Mouse (Mus musculus) hindbrain, embryonic 13.5 days (tissue): ENCODE measurements around the gene Pnliprp1. TPM values are rescaled to one million over a fixed set of nuclear protein-coding genes. Genes with fewer than 3 reads are reported as not detected.

Source experiments
- ATAC-seq: fragments of 200-750 bp; cut with Nextera tagmentation; 2 replicates; pipeline ENCODE4 v1.8.0; 2017; ENCODE audit warnings: moderate TSS enrichment; ENCODE audit not compliant: low FRiP score
- H3K27ac ChIP-seq: fragments of 300-500 bp; sonication (generic); 2 replicates; pipeline ENCODE4 v1.5.1; 2015; ENCODE audit warnings: inconsistent platforms, mild to moderate bottlenecking, moderate library complexity
- H3K27me3 ChIP-seq: fragments of 300-500 bp; sonication (generic); 2 replicates; pipeline ENCODE4 v1.6.1; 2015; ENCODE audit warnings: mild to moderate bottlenecking, inconsistent platforms
- H3K36me3 ChIP-seq: fragments of 300-500 bp; sonication (generic); 2 replicates; pipeline ENCODE4 v1.6.1; 2015; ENCODE audit warnings: mild to moderate bottlenecking, inconsistent platforms
- H3K4me1 ChIP-seq: fragments of 300-500 bp; sonication (generic); replicated peaks from 2 replicates; pipeline ENCODE4 v1.6.1; 2015; ENCODE audit warnings: inconsistent platforms
- H3K4me2 ChIP-seq: fragments of 300-500 bp; sonication (generic); 2 replicates; pipeline ENCODE4 v1.6.1; 2015; ENCODE audit warnings: inconsistent platforms, mild to moderate bottlenecking, moderate library complexity
- H3K4me3 ChIP-seq: fragments of 300-500 bp; sonication (generic); 2 replicates; pipeline ENCODE4 v1.5.1; 2015; ENCODE audit warnings: mild to moderate bottlenecking, inconsistent platforms
- H3K9ac ChIP-seq: fragments of 300-500 bp; sonication (generic); 2 replicates; pipeline ENCODE4 v1.6.1; 2015; ENCODE audit warnings: mild to moderate bottlenecking, inconsistent platforms
- H3K9me3 ChIP-seq: fragments of 300-500 bp; sonication (generic); 2 replicates; pipeline ENCODE4 v1.6.1; 2016; ENCODE audit warnings: inconsistent platforms
- WGBS: fragments of 180-500 bp; shearing (Covaris S2); methylation state at CpG from one replicate; pipeline ENCODE4 v1.1.7; 2015; 5-methylcytosine and 5-hydroxymethylcytosine counted together
- polyA plus RNA-seq: library from polyadenylated mRNA; unstranded; fragments of >200 nt; fragmentation: Nextera tagmentation; extraction: Ambion mirVana; gene quantifications from 2 replicates; pipeline ENCODE4 v1.2.1, GENCODE M21; 2015

The Pnliprp1 gene
- polyA plus RNA-seq = 0.13 and 9.9 TPM in 2 replicates

DNA sequence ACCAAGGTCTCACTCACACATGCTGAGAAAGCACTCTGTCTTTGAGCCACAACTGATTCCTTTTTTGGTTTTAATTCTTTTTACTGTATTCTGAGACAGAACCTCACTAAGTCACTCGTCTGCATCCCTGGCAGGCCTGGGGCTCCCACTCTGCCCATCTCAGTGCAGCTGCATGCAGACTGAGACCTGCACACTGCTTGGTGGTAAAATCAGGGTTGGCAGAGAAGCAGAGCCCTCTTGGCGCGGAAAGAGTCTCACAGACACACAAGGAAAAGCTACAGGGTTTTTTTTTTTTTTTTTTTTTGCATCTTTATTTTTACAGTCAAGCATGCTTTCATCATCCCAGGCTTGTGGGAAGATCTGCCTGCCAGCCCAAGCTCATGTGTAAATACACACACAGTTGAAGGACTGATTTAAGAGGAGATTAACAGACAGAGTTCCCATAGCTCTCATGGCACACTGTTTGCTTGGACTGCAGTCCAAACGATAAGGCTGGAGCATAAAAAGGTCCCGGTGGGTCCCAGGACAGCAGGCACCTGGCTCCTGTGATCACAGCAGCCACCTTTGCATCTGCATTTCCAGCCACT lies at the start of gene Pnliprp1:
Pnliprp1 (plus strand) TSS at position 443 of the 587 bp plus-strand sequence.
- no peak within 1 kb of the TSS for H3K4me3 ChIP-seq
- H3K36me3 ChIP-seq = no peaks in the 10 kb centered on the region
- no peaks in the 10 kb centered on the region for H3K9me3 ChIP-seq
- H3K27ac ChIP-seq = no peak within 1 kb of the TSS
- WGBS = 58% methylated on average over 5 of the region's 5 CpGs
- no peak within 1 kb of the TSS for H3K4me2 ChIP-seq
- no peaks in the 10 kb centered on the region for H3K4me1 ChIP-seq
- no peak within 1 kb of the TSS for H3K9ac ChIP-seq
- no peaks in the 10 kb centered on the region for H3K27me3 ChIP-seq
- ATAC-seq = no peak

DNA sequence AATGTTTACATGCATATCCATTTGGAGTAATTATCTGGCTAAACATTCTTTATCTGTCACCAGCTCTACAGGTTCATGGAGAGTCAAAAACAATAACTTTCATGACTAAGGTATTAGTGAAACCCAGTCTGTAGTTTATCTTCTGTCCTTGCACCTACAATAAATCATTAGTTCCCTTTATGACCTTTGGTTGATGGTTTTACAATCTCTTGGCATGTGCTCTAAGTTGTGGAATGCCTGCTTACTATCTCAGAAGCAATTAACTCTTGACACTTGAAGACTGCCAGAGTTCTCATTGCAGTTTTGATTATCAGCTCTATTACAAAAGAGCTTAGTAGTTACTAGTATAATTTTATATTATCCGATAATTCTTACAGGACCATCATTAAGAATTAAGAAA lies 39.8 kb upstream of the Pnliprp1 start:
- Histone ChIP-seq H3K9me3 (no peaks in the 10 kb centered on the region), H3K27me3 (no peaks in the 10 kb centered on the region), H3K4me3 (no peak overlapping the region), H3K9ac (no peak overlapping the region), H3K36me3 (no peaks in the 10 kb centered on the region), H3K27ac (no peak overlapping the region), H3K4me2 (no peak overlapping the region), H3K4me1 (no peaks in the 10 kb centered on the region; the same call in 1 of the 2 replicates)
- 92% methylated on average over 1 of the region's 1 CpGs for WGBS
- ATAC-seq = no peak

DNA sequence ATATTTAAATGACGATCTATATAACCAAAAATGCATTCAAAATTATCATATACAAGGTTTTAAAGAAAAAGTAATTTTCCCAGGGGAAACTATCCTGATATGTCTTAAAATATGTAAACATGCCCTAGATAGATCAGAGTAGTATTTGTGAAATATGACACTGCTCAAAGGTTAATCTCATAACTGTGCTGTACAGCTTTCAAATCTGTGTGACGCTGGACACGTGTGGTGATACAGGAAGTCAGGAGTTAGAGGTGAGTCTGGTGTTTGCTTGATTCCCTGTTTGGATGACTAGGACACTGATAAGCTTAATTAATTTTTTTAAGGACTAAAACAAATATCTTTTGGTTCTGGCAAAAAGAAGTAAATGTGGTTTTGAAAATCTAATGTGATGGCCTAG lies 33.4 kb upstream of the Pnliprp1 start:
- H3K27ac ChIP-seq = no peak overlapping the region
- H3K4me3 ChIP-seq = no peak overlapping the region
- 89% methylated on average over 3 of the region's 3 CpGs for WGBS
- H3K9ac ChIP-seq = no peak overlapping the region
- no peaks in the 10 kb centered on the region for H3K36me3 ChIP-seq
- H3K4me1 ChIP-seq = no peaks in the 10 kb centered on the region; the same call in 1 of the 2 replicates
- H3K4me2 ChIP-seq = no peak overlapping the region
- H3K27me3 ChIP-seq = no peaks in the 10 kb centered on the region
- no peak for ATAC-seq
- no peaks in the 10 kb centered on the region for H3K9me3 ChIP-seq

DNA sequence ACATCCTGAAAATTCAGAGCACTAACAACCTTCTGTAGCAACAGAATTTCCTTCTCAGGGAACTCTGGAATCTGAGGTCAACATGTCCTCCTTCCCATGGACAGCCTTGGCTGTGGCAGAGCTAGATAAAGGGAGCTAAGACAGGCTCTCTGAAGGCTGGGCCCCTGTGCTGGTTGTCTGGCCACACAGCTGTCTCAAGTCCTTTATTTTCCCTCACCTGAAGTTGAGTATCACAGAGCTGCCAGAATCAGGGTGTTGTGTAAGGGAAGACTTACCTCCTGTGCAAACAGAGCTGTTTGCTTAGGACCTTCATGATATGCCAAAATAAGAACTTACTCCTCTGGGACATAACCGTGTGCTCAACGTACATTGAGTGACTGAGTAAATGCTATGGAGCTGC lies 32.5 kb upstream of the Pnliprp1 start:
- Histone ChIP-seq H3K27me3 (no peaks in the 10 kb centered on the region), H3K4me1 (no peaks in the 10 kb centered on the region; the same call in 1 of the 2 replicates), H3K36me3 (no peaks in the 10 kb centered on the region), H3K4me2 (no peak overlapping the region), H3K4me3 (no peak overlapping the region), H3K9ac (no peak overlapping the region), H3K9me3 (no peaks in the 10 kb centered on the region), H3K27ac (no peak overlapping the region)
- WGBS = 78% methylated on average over 2 of the region's 2 CpGs
- ATAC-seq = no peak

DNA sequence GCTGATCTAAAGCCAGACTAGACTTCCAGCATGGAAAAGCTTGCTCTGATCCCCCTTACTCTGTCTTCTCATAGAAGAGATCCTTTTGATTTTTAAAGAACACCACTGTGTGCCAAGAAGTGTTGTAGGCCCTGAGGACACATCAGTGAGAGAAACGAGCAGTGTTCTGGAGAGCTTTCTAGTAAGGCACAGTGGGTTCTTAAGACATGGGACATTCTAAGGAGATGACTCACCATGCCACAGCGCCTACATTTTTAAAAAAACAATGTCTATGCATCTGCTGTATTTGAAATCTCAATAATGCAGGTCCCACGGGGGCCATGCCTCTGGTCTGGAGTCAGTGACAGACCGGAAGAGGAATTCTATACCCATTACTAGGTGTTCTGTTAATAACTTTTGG lies 24.1 kb upstream of the Pnliprp1 start:
- Histone ChIP-seq H3K4me2 (no peak overlapping the region), H3K4me1 (no peaks in the 10 kb centered on the region), H3K27me3 (no peaks in the 10 kb centered on the region), H3K4me3 (no peak overlapping the region), H3K27ac (no peak overlapping the region), H3K9ac (no peak overlapping the region), H3K36me3 (no peaks in the 10 kb centered on the region), H3K9me3 (no peaks in the 10 kb centered on the region)
- WGBS = 87% methylated on average over 4 of the region's 4 CpGs
- ATAC-seq = no peak

DNA sequence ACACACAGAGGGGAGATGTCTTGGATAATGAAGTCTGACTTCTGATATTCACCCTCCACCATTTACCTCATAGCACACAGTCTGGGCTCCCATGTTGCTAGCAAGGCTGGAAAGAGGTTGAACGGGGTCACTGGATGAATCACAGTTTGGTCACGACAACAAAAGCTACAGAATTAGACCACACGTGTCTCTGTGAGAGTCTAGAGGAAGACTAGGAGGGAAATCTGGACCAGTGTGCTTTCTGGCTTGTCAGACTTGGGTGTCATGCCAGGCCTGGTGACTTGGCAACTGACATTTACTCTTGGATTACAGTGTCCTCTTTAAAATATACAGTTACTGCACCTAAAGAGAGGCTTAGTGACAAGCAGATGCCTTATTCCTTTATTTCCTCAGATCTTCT lies 20.1 kb upstream of the Pnliprp1 start:
- WGBS = 62% methylated on average over 3 of the region's 3 CpGs
- no peak overlapping the region for H3K4me2 ChIP-seq
- H3K9ac ChIP-seq = no peak overlapping the region
- H3K27ac ChIP-seq = no peak overlapping the region
- no peaks in the 10 kb centered on the region for H3K4me1 ChIP-seq
- no peaks in the 10 kb centered on the region for H3K9me3 ChIP-seq
- no peaks in the 10 kb centered on the region for H3K36me3 ChIP-seq
- H3K4me3 ChIP-seq = no peak overlapping the region
- no peak for ATAC-seq
- no peaks in the 10 kb centered on the region for H3K27me3 ChIP-seq

DNA sequence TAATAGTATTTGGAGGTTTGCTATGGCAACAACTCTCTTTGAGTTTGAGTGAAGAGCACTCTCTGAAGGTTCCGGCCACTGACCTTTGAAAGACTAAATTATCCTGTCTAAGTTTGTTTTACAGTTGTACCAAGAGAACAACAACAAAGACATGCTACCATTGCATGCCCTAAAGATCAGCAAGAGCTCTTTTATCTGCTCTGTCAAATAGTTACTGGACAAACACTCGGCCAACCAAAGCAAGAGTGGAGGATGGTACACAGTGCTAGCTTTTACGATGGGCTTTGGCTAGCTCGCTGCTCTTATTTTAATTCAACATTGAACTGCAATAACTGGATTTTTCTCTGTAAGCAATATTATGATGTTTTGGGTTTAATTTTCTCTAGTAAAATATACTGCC lies 10.8 kb upstream of the Pnliprp1 start:
- no peak overlapping the region for H3K4me2 ChIP-seq
- H3K36me3 ChIP-seq = no peaks in the 10 kb centered on the region
- no peak overlapping the region for H3K4me3 ChIP-seq
- H3K27me3 ChIP-seq = no peaks in the 10 kb centered on the region
- no peaks in the 10 kb centered on the region for H3K4me1 ChIP-seq
- no peak overlapping the region for H3K9ac ChIP-seq
- no peak overlapping the region for H3K27ac ChIP-seq
- WGBS = 85% methylated on average over 4 of the region's 4 CpGs
- no peaks in the 10 kb centered on the region for H3K9me3 ChIP-seq
- ATAC-seq = no peak

DNA sequence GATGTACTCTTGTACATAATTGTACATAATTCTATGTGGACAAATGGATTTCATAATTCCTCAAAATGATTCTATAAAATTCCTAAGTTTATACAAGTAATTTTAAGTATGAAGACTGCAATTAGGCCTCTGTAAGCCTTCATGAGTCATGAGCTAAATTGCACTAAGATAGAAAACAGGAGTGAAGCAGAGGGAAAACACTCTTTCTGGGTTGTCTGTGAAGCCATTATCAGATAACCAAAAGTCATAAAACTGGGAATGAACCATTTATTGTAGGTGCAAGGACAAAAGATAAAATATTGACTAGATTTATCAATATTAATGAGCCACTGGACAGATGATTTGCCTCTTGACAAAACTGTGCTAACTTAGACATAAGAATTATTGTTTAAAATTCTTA lies 8.2 kb upstream of the Pnliprp1 start:
- H3K9ac ChIP-seq = no peak overlapping the region
- H3K9me3 ChIP-seq = no peaks in the 10 kb centered on the region
- H3K4me1 ChIP-seq = no peaks in the 10 kb centered on the region

DNA sequence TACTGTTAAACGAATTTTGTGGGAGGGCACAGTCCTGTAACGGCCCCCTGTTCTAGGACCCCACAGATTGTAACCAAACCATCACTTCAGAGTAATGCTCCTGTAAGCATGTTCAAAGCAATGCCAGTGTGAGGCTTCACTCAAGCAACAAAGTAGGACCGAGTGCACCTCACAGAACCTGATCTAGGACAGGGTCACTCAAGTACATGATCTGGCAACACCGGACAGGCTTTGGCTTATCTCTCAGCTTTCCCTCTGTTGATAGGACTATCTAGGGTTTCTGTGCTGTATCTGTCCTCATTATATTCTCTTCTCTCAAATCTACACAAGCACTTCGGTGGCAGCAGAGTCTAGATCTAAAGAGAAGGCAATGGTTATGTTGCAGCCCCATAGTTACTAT lies 2.1 kb upstream of the Pnliprp1 start:
- Histone ChIP-seq H3K4me3 (no peak overlapping the region), H3K4me2 (no peak overlapping the region), H3K36me3 (no peaks in the 10 kb centered on the region), H3K4me1 (no peaks in the 10 kb centered on the region), H3K27ac (no peak overlapping the region), H3K27me3 (no peaks in the 10 kb centered on the region), H3K9ac (no peak overlapping the region), H3K9me3 (no peaks in the 10 kb centered on the region)
- no peak for ATAC-seq
- WGBS = 95% methylated on average over 5 of the region's 5 CpGs

More for the DNA sequence above, 8.2 kb upstream of the Pnliprp1 start:
- H3K4me3 ChIP-seq = no peak overlapping the region
- no peak overlapping the region for H3K4me2 ChIP-seq
- H3K27ac ChIP-seq = no peak overlapping the region
- no peaks in the 10 kb centered on the region for H3K36me3 ChIP-seq
- H3K27me3 ChIP-seq = no peaks in the 10 kb centered on the region
- ATAC-seq = no peak

DNA sequence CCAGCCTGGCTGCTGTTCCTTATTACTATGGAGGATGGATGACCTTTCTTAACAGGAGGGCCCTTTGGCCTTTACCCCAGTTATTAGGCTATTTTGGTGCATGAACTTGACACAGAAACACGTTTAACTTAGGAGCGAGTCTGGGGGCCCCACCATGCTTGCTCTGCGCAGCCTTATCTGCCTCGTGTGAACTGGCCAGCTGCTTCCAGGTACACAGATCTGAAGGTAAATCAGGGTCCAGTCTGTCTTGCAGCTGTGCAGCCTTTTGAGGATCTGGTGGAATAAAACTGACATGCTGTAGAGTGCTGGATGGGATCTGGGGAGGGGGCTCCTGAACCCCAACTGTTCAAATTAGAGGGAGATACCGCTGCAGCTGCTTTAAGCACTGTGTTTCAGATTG lies 931 bp upstream of the Pnliprp1 start:
- H3K4me2 ChIP-seq = no peak overlapping the region
- H3K9me3 ChIP-seq = no peaks in the 10 kb centered on the region
- no peak overlapping the region for H3K27ac ChIP-seq
- H3K36me3 ChIP-seq = no peaks in the 10 kb centered on the region
- no peak overlapping the region for H3K9ac ChIP-seq
- WGBS = 84% methylated on average over 5 of the region's 5 CpGs
- no peaks in the 10 kb centered on the region for H3K27me3 ChIP-seq
- H3K4me3 ChIP-seq = no peak overlapping the region
- no peak for ATAC-seq
- no peaks in the 10 kb centered on the region for H3K4me1 ChIP-seq

DNA sequence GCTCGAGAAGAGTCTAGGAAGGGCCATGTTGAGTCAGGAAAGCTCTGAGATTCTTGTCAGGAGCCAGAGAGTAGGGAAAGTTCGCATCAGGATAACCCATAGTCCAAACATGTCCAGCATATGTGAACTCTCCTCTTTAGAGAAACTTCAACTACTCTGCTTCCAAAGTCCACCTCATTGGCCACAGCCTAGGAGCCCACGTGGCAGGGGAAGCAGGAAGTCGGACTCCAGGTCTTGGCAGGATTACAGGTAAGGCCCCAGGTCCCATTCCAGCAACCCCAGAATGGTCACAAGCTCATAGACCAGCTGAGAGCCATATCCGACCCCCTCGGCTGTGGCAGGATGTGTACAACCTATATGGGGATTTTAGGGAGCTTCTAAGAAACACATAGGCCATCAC lies 4.5 kb downstream of the Pnliprp1 start:
- no peak overlapping the region for H3K9ac ChIP-seq
- no peaks in the 10 kb centered on the region for H3K36me3 ChIP-seq
- WGBS = 85% methylated on average over 6 of the region's 6 CpGs
- H3K4me3 ChIP-seq = no peak overlapping the region
- H3K4me2 ChIP-seq = no peak overlapping the region
- no peaks in the 10 kb centered on the region for H3K4me1 ChIP-seq
- no peaks in the 10 kb centered on the region for H3K9me3 ChIP-seq
- ATAC-seq = no peak
- H3K27me3 ChIP-seq = no peaks in the 10 kb centered on the region
- H3K27ac ChIP-seq = no peak overlapping the region

DNA sequence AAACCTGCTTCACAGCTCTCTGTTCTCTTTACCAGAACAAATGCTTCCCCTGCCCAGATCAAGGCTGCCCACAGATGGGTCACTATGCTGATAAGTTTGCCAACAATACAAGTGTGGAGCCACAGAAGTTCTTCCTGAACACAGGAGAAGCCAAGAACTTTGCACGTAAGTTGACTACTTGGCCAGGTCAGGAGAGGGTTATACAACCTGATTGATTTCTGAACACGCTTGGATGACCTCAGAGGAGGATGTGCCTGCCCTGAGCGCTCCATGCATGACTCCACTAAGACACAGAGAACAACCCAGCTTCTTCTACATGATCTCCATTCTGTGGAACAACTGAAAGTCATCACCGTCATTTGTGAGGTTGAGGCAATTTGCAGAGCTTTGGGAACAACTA lies 9.4 kb downstream of the Pnliprp1 start:
- Histone ChIP-seq H3K27me3 (no peaks in the 10 kb centered on the region), H3K4me2 (no peak overlapping the region), H3K27ac (no peak overlapping the region), H3K9me3 (no peaks in the 10 kb centered on the region), H3K4me1 (no peaks in the 10 kb centered on the region), H3K4me3 (no peak overlapping the region), H3K9ac (no peak overlapping the region), H3K36me3 (no peaks in the 10 kb centered on the region)
- WGBS = 94% methylated on average over 4 of the region's 4 CpGs
- ATAC-seq = no peak

DNA sequence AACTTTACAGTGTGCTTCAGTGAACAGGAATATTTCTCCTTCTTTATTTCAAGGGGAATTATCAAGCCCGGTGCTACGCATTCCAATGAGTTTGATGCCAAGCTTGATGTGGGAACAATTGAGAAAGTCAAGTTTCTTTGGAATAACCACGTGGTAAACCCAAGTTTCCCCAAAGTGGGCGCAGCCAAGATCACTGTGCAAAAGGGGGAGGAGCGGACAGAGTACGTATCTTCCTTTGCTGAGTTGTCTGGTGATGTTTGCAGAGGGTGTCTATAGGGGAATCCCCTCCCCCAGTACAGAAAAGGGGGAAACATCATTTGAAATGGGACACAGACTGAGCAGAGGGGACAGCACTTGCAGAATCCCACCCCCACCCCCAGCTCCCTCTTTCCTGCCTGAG lies 12.3 kb downstream of the Pnliprp1 start:
- no peak overlapping the region for H3K4me3 ChIP-seq
- no peak overlapping the region for H3K9ac ChIP-seq
- WGBS = 53% methylated on average over 6 of the region's 6 CpGs
- H3K9me3 ChIP-seq = no peaks in the 10 kb centered on the region
- no peaks in the 10 kb centered on the region for H3K4me1 ChIP-seq
- ATAC-seq = no peak
- H3K27me3 ChIP-seq = no peaks in the 10 kb centered on the region
- H3K4me2 ChIP-seq = no peak overlapping the region
- no peak overlapping the region for H3K27ac ChIP-seq
- no peaks in the 10 kb centered on the region for H3K36me3 ChIP-seq
